Mouse (Mus musculus) embryonic facial prominence, embryonic 10.5 days (tissue): ENCODE measurements at regions not wholly inside any gene's neighbourhood (a gene's known extent, or its start where the extent isn't known, plus 50 kb on each side); places are given as distances from the start of the nearest gene placed in this dataset.

Experiments used
- DNase-seq: peaks from one replicate; pipeline ENCODE4 v3.0.0-alpha.2; 2017; ENCODE audit warnings: low spot score
- H3K27ac ChIP-seq: fragments of 300-500 bp; sonication (generic); replicated peaks from 2 replicates; pipeline ENCODE4 v1.5.1; 2016; ENCODE audit warnings: mild to moderate bottlenecking
- H3K27me3 ChIP-seq: fragments of 300-500 bp; sonication (generic); replicated peaks from 2 replicates; pipeline ENCODE4 v1.6.1; 2016; ENCODE audit warnings: low read depth, mild to moderate bottlenecking; ENCODE audit not compliant: poor library complexity, severe bottlenecking
- H3K36me3 ChIP-seq: fragments of 300-500 bp; sonication (generic); replicated peaks from 2 replicates; pipeline ENCODE4 v1.6.1; 2016; ENCODE audit warnings: mild to moderate bottlenecking, moderate library complexity
- H3K4me1 ChIP-seq: fragments of 300-500 bp; sonication (generic); 2 replicates; pipeline ENCODE4 v1.6.1; 2016
- H3K4me3 ChIP-seq: fragments of 300-500 bp; sonication (generic); 2 replicates; pipeline ENCODE4 v1.5.1; 2016; ENCODE audit warnings: mild to moderate bottlenecking, moderate library complexity
- H3K9me3 ChIP-seq: fragments of 300-500 bp; sonication (generic); 2 replicates; pipeline ENCODE4 v1.6.1; 2016; ENCODE audit warnings: mild to moderate bottlenecking
- WGBS: fragments of 180-500 bp; shearing (Covaris S2); methylation state at CpG from one replicate; pipeline ENCODE4 v1.1.7; 2016; 5-methylcytosine and 5-hydroxymethylcytosine counted together

DNA sequence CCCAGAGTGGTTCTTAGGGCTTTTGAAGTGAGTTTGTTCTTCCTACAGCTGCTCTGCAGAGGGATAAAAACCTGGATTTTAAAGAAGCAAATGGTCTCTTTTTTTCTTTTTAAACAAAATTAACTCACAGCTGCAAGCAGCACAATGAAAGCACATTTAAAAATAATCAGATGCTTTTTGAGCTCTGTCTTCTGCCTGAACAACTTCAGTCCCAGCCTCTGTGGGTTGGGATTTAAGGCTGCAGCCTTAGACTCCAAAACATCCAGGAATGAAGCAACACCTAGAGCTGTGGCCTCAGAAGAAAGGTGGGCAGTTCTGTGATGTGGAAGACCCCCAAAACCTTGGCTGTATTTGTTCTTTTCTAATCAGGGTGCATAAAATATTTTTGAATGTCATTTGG is 446.7 kb upstream of the Pkn2 start:
- Histone ChIP-seq H3K4me3 (no peak overlapping the region), H3K27ac (no peak overlapping the region), H3K36me3 (no peaks in the 10 kb centered on the region), H3K27me3 (no peaks in the 10 kb centered on the region), H3K9me3 (no peaks in the 10 kb centered on the region), H3K4me1 (no peaks in the 10 kb centered on the region)
- no peak for DNase-seq

DNA sequence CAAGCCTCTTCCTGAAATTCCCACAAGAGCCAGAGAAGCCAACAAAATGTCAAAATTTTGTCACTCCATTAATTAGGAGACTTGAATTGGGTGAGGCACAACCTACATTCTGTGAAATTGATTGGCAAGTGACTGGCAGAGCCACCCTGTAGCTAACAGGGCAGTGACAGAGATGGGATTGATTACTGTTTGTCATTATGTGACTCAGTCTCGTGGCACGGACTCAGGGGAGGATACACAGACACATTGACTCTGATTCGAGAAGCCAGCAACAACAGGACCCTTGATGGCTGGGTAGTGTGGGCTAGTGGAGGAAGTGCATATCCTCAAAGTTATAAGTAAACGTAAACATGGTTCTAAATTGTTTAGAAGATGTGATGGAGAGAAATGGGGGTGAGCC is 445.8 kb upstream of the Pkn2 start:
- WGBS = 63% methylated on average over 4 of the region's 4 CpGs
- Histone ChIP-seq H3K9me3 (no peaks in the 10 kb centered on the region), H3K36me3 (no peaks in the 10 kb centered on the region), H3K27me3 (no peaks in the 10 kb centered on the region), H3K4me3 (no peak overlapping the region), H3K27ac (no peak overlapping the region), H3K4me1 (0 out of 2 replicates have a peak, but pooled peaks cover 3% of the 10 kb centered on the region)
- no peak for DNase-seq

DNA sequence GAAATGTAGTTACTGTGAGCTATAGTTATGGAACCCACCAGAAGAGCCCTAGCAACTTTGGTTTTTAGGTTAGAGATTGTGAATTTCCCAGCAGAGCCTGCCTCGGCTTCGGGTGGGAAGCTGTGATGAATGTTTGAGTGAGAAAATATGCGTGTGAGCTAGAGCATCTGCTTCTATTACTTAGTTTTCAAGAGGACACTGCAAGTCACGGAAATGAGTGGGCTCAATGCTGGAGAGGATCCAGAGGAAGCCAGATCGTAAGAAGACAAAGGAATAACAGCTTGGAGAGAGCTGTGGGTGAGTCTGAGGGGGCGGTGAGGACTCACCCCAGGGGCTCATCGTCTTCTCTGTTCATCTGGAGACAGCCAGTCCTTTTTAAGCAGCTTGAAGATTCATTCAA is 434.7 kb upstream of the Pkn2 start:
- no peak overlapping the region for H3K27ac ChIP-seq
- WGBS = 76% methylated on average over 7 of the region's 7 CpGs
- no peak overlapping the region for H3K4me3 ChIP-seq
- H3K27me3 ChIP-seq = no peaks in the 10 kb centered on the region
- H3K9me3 ChIP-seq = no peaks in the 10 kb centered on the region
- H3K36me3 ChIP-seq = no peaks in the 10 kb centered on the region
- no peak for DNase-seq
- H3K4me1 ChIP-seq = no peaks in the 10 kb centered on the region

DNA sequence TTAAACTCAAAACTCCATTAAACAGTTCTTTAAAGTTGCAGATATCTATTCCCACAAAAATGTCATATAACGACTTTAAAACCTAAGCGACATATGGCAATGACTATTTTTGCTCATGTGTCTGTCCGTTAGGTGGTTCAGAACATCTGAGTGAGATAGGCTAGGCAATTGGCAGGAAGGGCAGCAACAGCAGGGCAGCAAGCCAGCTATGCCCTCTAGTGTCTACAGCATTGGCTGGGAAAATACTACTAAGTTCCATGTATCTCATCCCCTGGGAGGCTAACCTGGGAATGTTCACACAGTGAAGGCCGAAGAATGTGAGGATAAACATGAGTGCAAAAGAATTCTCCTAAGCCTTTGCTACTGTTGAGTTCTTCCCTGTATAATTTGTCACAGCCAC is 410.0 kb upstream of the Pkn2 start:
- H3K27me3 ChIP-seq = no peaks in the 10 kb centered on the region
- no peak overlapping the region for H3K4me3 ChIP-seq
- no peak overlapping the region for H3K27ac ChIP-seq
- no peaks in the 10 kb centered on the region for H3K36me3 ChIP-seq
- WGBS = 86% methylated on average over 4 of the region's 4 CpGs
- no peaks in the 10 kb centered on the region for H3K4me1 ChIP-seq
- H3K9me3 ChIP-seq = no peaks in the 10 kb centered on the region
- DNase-seq = no peak

DNA sequence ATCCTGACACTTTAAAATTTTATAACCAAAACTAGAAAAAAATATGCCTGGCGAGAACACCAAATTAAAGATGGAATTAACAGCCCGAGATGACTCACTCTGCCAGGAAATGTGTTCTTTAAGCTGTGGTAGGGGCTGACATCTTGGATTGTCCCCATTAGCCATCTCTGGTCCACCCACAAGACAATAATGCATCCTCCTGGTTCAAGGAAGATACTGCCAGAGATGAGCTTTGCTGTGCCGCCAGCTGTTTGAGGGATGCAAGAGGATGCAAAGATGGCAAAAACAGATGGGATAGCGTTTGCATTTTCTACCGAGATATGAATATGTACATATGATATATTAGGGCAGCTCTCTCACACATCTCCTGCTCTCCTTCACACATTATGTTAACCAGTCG is 382.3 kb upstream of the Pkn2 start:
- Histone ChIP-seq H3K36me3 (no peaks in the 10 kb centered on the region), H3K9me3 (no peaks in the 10 kb centered on the region), H3K27ac (no peak overlapping the region), H3K27me3 (no peaks in the 10 kb centered on the region), H3K4me3 (no peak overlapping the region), H3K4me1 (no peaks in the 10 kb centered on the region)
- no peak for DNase-seq
- WGBS = 90% methylated on average over 6 of the region's 6 CpGs

DNA sequence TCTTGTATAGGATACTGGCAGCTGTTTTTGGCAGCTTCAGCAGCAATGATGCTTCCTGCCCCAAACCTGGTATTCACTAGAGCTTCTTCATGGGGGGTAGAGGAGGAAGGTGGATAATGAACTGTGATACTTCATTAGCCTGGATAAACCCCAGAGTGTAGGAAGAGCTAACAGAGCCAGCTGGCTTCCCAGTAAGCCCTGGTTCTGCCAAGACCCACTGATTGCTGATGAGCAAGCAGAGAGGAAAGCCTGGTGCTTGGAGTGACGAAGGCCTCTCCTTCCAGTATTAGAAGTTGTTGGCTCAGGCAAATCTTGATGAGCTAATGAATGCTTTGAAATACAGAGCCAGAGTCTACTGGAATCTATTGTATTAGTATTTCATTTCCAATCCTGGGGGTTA is 370.8 kb upstream of the Pkn2 start:
- no peak for DNase-seq
- no peak overlapping the region for H3K4me3 ChIP-seq
- H3K4me1 ChIP-seq = no peaks in the 10 kb centered on the region
- no peaks in the 10 kb centered on the region for H3K9me3 ChIP-seq
- no peaks in the 10 kb centered on the region for H3K36me3 ChIP-seq
- no peak overlapping the region for H3K27ac ChIP-seq
- WGBS = 83% methylated on average over 1 of the region's 1 CpGs
- H3K27me3 ChIP-seq = no peaks in the 10 kb centered on the region

DNA sequence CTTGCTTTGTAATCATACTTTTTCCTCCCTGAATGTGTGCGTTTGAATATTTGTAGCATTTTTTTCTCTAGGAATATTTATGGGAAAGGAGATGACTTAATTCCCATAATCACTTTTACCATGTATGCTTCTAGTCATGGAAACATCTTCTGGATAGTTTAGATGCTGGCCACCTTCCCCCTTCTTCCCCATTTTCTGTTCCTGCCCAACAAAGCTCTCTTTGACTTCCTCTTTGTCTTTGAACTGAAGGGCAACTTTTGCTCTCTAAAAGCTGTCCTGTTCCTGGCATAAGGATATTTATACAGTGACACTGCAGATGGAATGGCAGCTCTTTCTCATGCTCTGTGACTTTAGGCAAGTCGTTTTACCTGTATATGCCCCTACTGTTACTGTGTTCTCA is 370.2 kb upstream of the Pkn2 start:
- H3K4me3 ChIP-seq = no peak overlapping the region
- no peaks in the 10 kb centered on the region for H3K9me3 ChIP-seq
- no peaks in the 10 kb centered on the region for H3K27me3 ChIP-seq
- no peaks in the 10 kb centered on the region for H3K36me3 ChIP-seq
- no peak for DNase-seq
- 86% methylated on average over 2 of the region's 2 CpGs for WGBS
- H3K27ac ChIP-seq = no peak overlapping the region
- no peaks in the 10 kb centered on the region for H3K4me1 ChIP-seq

DNA sequence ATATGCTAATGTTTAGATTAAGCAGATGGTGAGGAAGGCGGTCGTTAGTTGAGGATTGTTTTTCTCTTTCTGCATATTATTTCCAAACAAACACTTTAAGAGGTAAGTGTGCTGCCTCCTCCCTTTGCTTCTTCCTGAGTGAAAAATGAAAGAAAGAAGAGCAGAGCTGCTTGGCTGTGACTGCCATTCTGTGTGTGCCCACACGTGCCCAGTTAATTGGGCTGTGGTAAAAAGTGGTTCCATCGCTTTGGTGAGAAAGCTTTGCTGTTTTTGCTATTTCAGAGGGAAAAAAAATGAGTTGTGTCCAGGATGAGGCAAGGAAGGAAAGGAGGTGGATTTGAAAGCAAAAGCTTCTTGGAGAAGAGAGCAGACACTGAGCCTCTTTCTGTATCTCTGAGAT is 360.9 kb upstream of the Pkn2 start:
- 75% methylated on average over 4 of the region's 4 CpGs for WGBS
- Histone ChIP-seq H3K27me3 (no peaks in the 10 kb centered on the region), H3K9me3 (no peaks in the 10 kb centered on the region), H3K27ac (no peak overlapping the region), H3K36me3 (no peaks in the 10 kb centered on the region), H3K4me3 (no peak overlapping the region), H3K4me1 (no peaks in the 10 kb centered on the region)
- no peak for DNase-seq

DNA sequence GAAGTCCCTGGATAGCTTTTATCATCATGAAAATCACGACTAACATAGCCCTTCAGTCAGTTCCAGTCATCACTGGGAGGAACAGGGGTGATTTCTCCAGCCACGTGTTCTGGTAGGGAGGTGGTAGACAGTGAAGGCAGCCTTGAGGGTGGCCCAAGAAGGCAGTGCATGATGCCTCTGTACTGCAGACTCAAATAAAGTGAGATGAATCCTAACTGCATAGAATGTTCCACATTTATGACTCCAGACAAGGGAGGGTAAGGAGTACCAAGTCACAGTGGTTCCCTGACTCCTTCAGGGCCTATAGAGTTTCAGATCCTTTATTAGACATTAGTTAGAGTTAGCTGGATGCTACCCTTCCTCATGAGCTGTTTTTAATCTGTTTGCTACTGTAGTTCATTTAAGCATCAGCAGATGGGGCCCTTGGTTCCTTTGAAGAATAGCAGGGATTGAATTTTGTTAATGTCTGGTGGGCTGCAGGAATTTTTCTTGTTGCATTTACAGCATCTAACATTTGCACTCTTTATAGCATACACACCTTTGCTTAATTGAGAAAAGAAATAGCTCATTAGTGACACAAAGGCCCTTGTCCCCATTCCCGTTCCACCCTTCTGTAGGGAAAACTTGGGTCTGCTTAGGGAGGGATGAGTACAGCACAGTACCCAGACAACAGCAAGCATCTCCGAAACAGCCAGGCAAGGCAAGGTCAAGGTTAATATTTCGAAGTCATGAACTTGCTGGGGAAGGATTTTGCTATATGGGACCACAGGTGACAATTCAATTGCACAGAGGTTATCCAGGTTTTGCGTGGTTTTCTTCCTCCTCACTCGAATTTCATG is 359.0 kb upstream of the Pkn2 start:
- H3K4me1 ChIP-seq = no peaks in the 10 kb centered on the region
- DNase-seq = no peak
- H3K4me3 ChIP-seq = no peak overlapping the region
- H3K36me3 ChIP-seq = no peaks in the 10 kb centered on the region
- no peak overlapping the region for H3K27ac ChIP-seq
- H3K27me3 ChIP-seq = no peaks in the 10 kb centered on the region
- 73% methylated on average over 7 of the region's 7 CpGs for WGBS
- H3K9me3 ChIP-seq = no peaks in the 10 kb centered on the region

DNA sequence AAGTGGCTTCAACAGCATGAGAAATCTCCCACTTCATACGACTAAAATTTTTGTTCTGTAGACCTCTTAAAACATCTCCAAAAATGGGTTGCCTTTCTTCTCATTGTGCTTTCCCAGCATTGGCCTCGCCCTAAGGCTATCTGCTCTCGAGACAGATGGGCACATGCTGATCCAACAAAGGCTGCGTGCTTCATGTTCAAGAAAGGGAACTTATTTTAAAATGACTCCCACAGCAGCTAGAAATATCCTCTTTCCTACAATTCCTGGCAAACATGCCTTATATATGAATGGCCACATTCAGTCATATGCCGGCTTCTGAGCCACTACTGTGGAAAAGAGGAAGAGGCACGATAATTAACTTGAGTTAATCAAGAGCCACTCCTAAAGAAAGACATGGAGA is 356.7 kb upstream of the Pkn2 start:
- H3K27ac ChIP-seq = no peak overlapping the region
- no peaks in the 10 kb centered on the region for H3K9me3 ChIP-seq
- WGBS = 79% methylated on average over 6 of the region's 6 CpGs

DNA sequence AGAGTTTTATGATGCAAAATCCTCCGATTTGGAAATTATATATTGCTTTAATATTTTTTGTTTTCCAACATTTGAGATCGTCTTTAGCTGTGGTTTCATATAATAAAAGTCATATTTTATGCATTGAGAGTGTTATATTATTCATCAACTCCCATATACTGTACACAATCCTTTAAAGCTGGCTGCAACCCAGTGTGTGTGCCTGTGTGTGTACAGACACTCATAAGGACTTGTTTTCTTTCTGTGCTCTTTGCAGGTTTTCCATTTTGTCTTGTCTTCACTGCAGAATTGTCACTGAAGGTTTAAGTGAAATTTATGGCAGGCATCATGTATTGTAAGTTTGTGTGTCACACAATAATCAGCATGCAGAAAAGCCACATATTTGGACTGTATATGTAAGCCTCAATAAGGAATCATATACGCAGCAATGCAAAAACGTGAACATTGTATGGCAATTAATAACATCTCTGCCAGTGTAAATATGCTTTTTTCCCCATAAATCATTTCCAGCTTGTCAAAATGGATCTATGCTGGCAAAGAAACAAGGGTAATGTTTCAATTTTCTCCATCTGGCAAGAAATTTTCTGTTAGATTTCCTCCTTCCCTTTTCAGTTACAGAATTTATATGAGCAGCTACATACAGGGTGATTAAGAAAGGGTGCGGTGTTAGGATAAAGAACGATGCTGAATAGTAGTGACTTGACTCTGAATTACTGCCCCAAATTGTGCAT is 342.4 kb upstream of the Pkn2 start:
- no peaks in the 10 kb centered on the region for H3K36me3 ChIP-seq
- 89% methylated on average over 6 of the region's 6 CpGs for WGBS
- no peak overlapping the region for H3K4me3 ChIP-seq
- H3K4me1 ChIP-seq = no peaks in the 10 kb centered on the region
- H3K9me3 ChIP-seq = no peaks in the 10 kb centered on the region
- no peak overlapping the region for H3K27ac ChIP-seq
- DNase-seq = no peak
- no peaks in the 10 kb centered on the region for H3K27me3 ChIP-seq

More for the DNA sequence above, 356.7 kb upstream of the Pkn2 start:
- Histone ChIP-seq H3K4me1 (no peaks in the 10 kb centered on the region), H3K36me3 (no peaks in the 10 kb centered on the region), H3K4me3 (no peak overlapping the region), H3K27me3 (no peaks in the 10 kb centered on the region)
- DNase-seq = no peak

DNA sequence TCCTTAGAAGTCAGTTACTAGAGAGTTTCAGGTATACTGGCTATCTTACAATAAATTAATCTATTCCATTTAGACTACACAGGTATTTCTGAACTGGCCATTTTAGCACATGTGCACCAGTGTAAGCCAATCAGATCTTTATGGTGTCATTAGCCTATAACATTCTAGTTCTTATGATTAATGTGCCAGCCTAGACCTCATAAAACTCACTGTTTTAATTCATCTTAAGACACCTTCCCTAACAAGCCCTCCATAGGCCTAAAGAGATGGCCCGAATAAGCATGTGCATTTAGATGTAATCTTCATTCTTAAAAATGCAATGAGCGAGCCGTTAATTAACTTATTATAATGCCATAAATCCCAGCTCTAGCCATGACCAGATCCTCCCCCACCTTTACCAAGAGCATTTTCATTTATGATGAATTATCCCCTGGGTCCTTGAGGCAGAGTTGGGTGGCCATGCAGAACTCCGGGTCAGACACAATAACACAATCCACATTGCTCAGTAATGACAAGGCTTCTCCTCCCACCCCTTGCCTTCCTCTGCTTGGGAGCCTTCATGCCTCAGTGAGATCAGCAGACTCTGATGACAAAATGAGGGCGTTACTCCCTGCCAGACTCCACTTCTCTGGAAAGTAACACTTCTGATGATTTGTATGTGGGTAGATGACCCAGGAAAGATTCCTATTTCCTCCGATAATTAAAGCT is 311.6 kb upstream of the Pkn2 start:
- no peaks in the 10 kb centered on the region for H3K27me3 ChIP-seq
- 82% methylated on average over 6 of the region's 6 CpGs for WGBS
- H3K4me1 ChIP-seq = peaks cover 9% of the 10 kb centered on the region; the same call in 1 of the 2 replicates
- no peaks in the 10 kb centered on the region for H3K36me3 ChIP-seq
- DNase-seq = no peak
- no peak overlapping the region for H3K27ac ChIP-seq
- H3K4me3 ChIP-seq = no peak overlapping the region
- no peaks in the 10 kb centered on the region for H3K9me3 ChIP-seq

DNA sequence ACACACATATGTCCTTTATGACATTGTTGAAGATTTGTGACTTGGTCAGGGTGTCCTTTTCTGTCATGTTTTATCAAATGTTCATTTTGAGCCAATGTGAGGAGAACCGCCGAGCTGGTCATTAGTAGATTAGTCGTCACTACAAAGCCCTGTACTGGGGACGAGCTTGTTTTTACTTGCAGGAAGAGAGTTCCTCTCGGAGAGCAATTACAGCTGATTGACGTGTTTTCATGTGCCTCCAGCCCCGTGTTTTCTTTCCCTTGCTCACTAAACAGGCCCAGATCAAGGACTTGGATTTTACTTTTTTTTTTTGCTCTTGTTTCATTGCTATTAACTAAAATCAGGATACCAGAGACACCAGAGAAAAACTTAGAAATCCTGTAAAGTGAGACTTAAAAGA is 307.1 kb upstream of the Pkn2 start:
- Histone ChIP-seq H3K36me3 (no peaks in the 10 kb centered on the region), H3K27ac (no peak overlapping the region), H3K9me3 (no peaks in the 10 kb centered on the region), H3K4me1 (peaks cover 9% of the 10 kb centered on the region; the same call in 1 of the 2 replicates), H3K4me3 (no peak overlapping the region), H3K27me3 (no peaks in the 10 kb centered on the region)
- 25% methylated on average over 7 of the region's 7 CpGs for WGBS
- peak; percentile 26 for DNase-seq
